Comparison of ENCODE assay signal across 8 mouse cellular contexts in the genomic region with DNA sequence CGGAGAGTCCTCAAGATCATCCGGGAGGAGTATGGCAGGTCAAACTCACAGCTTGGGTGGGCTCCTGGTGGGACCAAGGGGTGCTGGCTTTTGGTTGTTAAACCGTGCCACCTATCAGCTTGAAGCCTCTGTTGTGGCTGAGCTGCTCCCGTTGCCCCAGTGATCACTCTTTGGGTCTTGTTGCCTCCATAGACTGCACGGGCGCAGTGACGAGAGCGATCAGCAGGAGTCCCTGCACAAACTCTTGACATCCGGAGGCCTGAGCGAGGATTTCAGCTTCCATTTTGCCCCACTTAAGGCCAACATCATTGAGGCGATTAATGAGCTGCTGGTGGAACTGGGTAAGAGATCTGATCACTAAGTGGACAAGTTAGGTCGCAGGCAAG. TPM values are rescaled to one million over a fixed set of nuclear protein-coding genes. Genes with fewer than 3 reads are reported as not detected.
DNase-seq lines count a peak whose midpoint lies in the region; ATAC-seq and TF ChIP-seq lines count a peak whose summit lies in the region.

No protein-coding gene starts in this region.

- H3K9me3 ChIP-seq in ES-Bruce4 (replicated peaks; ENCODE audit: control insufficient read depth, insufficient read depth, low read length, poor library complexity, severe bottlenecking), result no peaks in the 10 kb centered on the region
- no peaks in the 10 kb centered on the region for H3K9me3 ChIP-seq in embryonic facial prominence, embryonic 12.5 days
- H3K9me3 ChIP-seq in intestine, embryonic 14.5 days (ENCODE audit: control insufficient read depth, low read length), result no peaks in the 10 kb centered on the region

- H3K27ac ChIP-seq in ES-Bruce4 (ENCODE audit: insufficient read depth, low read length), result no peak overlapping the region
- peak overlapping the region; percentile 64; the same call in 1 of the 2 replicates for H3K27ac ChIP-seq in embryonic facial prominence, embryonic 12.5 days
- H3K27ac ChIP-seq in intestine, embryonic 14.5 days (ENCODE audit: low read depth), result peak overlapping the region; percentile 54; the same call in 1 of the 2 replicates

- TF ChIP-seq CTCF in ES-Bruce4 (IDR thresholded peaks at IDR 0.05; ENCODE audit: low read depth, low read length), result no peak

- no peak for TF ChIP-seq EP300 in ES-Bruce4 (IDR thresholded peaks at IDR 0.05; ENCODE audit: insufficient read depth, low read depth, low read length)

- WGBS in embryonic facial prominence, embryonic 12.5 days, result 3% methylated on average over 12 of the region's 12 CpGs
- 2% methylated on average over 12 of the region's 12 CpGs for WGBS in intestine, embryonic 14.5 days

- H3K4me3 ChIP-seq in ES-Bruce4 (ENCODE audit: low read depth, low read length), result peak overlapping the region; percentile 88
- H3K4me3 ChIP-seq in embryonic facial prominence, embryonic 12.5 days, result peak overlapping the region; percentile 81
- H3K4me3 ChIP-seq in intestine, embryonic 14.5 days (ENCODE audit: low read depth, low read length), result peak overlapping the region; percentile 81

- H3K4me1 ChIP-seq in ES-Bruce4 (ENCODE audit: control insufficient read depth, insufficient read depth, low read length), result no peaks in the 10 kb centered on the region
- peaks cover 20% of the 10 kb centered on the region for H3K4me1 ChIP-seq in embryonic facial prominence, embryonic 12.5 days
- peaks cover 18% of the 10 kb centered on the region for H3K4me1 ChIP-seq in intestine, embryonic 14.5 days (replicated peaks; ENCODE audit: control insufficient read depth, insufficient read depth, low read length)

- ATAC-seq in embryonic facial prominence, embryonic 12.5 days (ENCODE audit: insufficient number of reproducible peaks, insufficient read depth, low FRiP score, low TSS enrichment), result no peak
- ATAC-seq in intestine, embryonic 14.5 days (replicated peaks; ENCODE audit: low FRiP score, low TSS enrichment, low read depth), result 0 out of 2 replicates have a peak, but pooled peaks have one; percentile 9
- ATAC-seq in megakaryocyte-erythroid progenitor cell, adult 5-6 weeks (replicated peaks; ENCODE audit: low FRiP score, low TSS enrichment, poor library complexity, severe bottlenecking), result peak; percentile 53

- peak; percentile 94 for DNase-seq in heart, adult 11 months
- DNase-seq in heart, postnatal 4 days, result no peak
- no peak for DNase-seq in intestine, embryonic 14.5 days (ENCODE audit: low spot score)
- peak; percentile 46 to 57 for DNase-seq in thymus, postnatal 36 days
- no peak for DNase-seq in ovary, postnatal 14 days (ENCODE audit: low spot score)

- peak overlapping the region; percentile 72 for H3K9ac ChIP-seq in ES-Bruce4 (ENCODE audit: low read depth, poor library complexity, severe bottlenecking)
- peak overlapping the region; percentile 75 for H3K9ac ChIP-seq in embryonic facial prominence, embryonic 12.5 days
- H3K9ac ChIP-seq in intestine, embryonic 14.5 days (ENCODE audit: low read length), result peak overlapping the region; percentile 69

- H3K36me3 ChIP-seq in ES-Bruce4 (ENCODE audit: control insufficient read depth, insufficient read depth, low read length, poor library complexity, severe bottlenecking), result peaks cover 11% of the 10 kb centered on the region
- peaks cover 41% of the 10 kb centered on the region for H3K36me3 ChIP-seq in embryonic facial prominence, embryonic 12.5 days
- H3K36me3 ChIP-seq in intestine, embryonic 14.5 days (ENCODE audit: control insufficient read depth, insufficient read depth, low read length), result peaks cover 41% of the 10 kb centered on the region

- peak overlapping the region; percentile 90 for H3K4me2 ChIP-seq in embryonic facial prominence, embryonic 12.5 days (replicated peaks)
- peak overlapping the region; percentile 88 for H3K4me2 ChIP-seq in intestine, embryonic 14.5 days (ENCODE audit: low read length)

- no peaks in the 10 kb centered on the region for H3K27me3 ChIP-seq in ES-Bruce4 (ENCODE audit: control insufficient read depth, insufficient read depth, low read length, poor library complexity, severe bottlenecking)
- H3K27me3 ChIP-seq in embryonic facial prominence, embryonic 12.5 days, result no peaks in the 10 kb centered on the region
- no peaks in the 10 kb centered on the region for H3K27me3 ChIP-seq in intestine, embryonic 14.5 days (replicated peaks; ENCODE audit: control insufficient read depth, insufficient read depth, low read length)

- TF ChIP-seq POLR2A in ES-Bruce4 (IDR thresholded peaks at IDR 0.05; ENCODE audit: insufficient read depth, low read length), result no peak

RNA-seq across cellular contexts. Expression of a gene that starts 0.6 kb away (rescaled TPM):
- 10 to 100 TPM; 55.0 to 55.9 TPM for total RNA-seq in heart, postnatal 4 days (2021)
- polyA plus RNA-seq in ES-Bruce4 (2011; ENCODE audit: insufficient read depth, insufficient read length, low read depth, missing spikeins), result 58.0 and 71.6 TPM in 2 replicates
- 79.0 and 88.2 TPM in 2 replicates for polyA plus RNA-seq in embryonic facial prominence, embryonic 12.5 days (2016; fragmentation: Nextera tagmentation; extraction: Ambion mirVana)
- polyA plus RNA-seq in intestine, embryonic 14.5 days (2014; fragmentation: Nextera tagmentation; extraction: Ambion mirVana), result 83.5 and 86.2 TPM in 2 replicates
- total RNA-seq in megakaryocyte-erythroid progenitor cell, adult 5-6 weeks (2014; fragmentation: Nextera tagmentation), result 95.6 and 101 TPM in 2 replicates
- total RNA-seq in megakaryocyte-erythroid progenitor cell, adult 5-6 weeks (2017), result 64.2 and 72.2 TPM in 2 replicates

RNA-seq across cellular contexts. Expression of a gene that starts 42.3 kb away (rescaled TPM):
- total RNA-seq in heart, postnatal 4 days (2021), result 1 to 10 TPM; 3.7 to 4.9 TPM
- 5.5 and 5.8 TPM in 2 replicates for polyA plus RNA-seq in ES-Bruce4 (2011; ENCODE audit: insufficient read depth, insufficient read length, low read depth, missing spikeins)
- 15.4 and 19.1 TPM in 2 replicates for polyA plus RNA-seq in embryonic facial prominence, embryonic 12.5 days (2016; fragmentation: Nextera tagmentation; extraction: Ambion mirVana)
- 19.2 and 20.4 TPM in 2 replicates for polyA plus RNA-seq in intestine, embryonic 14.5 days (2014; fragmentation: Nextera tagmentation; extraction: Ambion mirVana)
- total RNA-seq in megakaryocyte-erythroid progenitor cell, adult 5-6 weeks (2014; fragmentation: Nextera tagmentation), result not detected in 2 replicates
- not detected in 2 replicates for total RNA-seq in megakaryocyte-erythroid progenitor cell, adult 5-6 weeks (2017)

RNA-seq across cellular contexts. Expression of a gene that starts 50.5 kb away (rescaled TPM):
- 1 to 10 TPM; 6.9 to 8.7 TPM for total RNA-seq in heart, postnatal 4 days (2021)
- 13.1 and 15.7 TPM in 2 replicates for polyA plus RNA-seq in ES-Bruce4 (2011; ENCODE audit: insufficient read depth, insufficient read length, low read depth, missing spikeins)
- 10.1 and 11.0 TPM in 2 replicates for polyA plus RNA-seq in embryonic facial prominence, embryonic 12.5 days (2016; fragmentation: Nextera tagmentation; extraction: Ambion mirVana)
- polyA plus RNA-seq in intestine, embryonic 14.5 days (2014; fragmentation: Nextera tagmentation; extraction: Ambion mirVana), result 8.6 and 9.3 TPM in 2 replicates
- total RNA-seq in megakaryocyte-erythroid progenitor cell, adult 5-6 weeks (2014; fragmentation: Nextera tagmentation), result 11.1 and 13.9 TPM in 2 replicates
- total RNA-seq in megakaryocyte-erythroid progenitor cell, adult 5-6 weeks (2017), result 6.8 and 12.3 TPM in 2 replicates

Comparison
In these comparisons a context has a peak if more than half of its experiments do, and no peak if none do; other contexts are left out.
1. DNase-seq: peak in heart, adult 11 months (single experiment) and thymus, postnatal 36 days (2 of 2); none in heart, postnatal 4 days (single experiment), intestine, embryonic 14.5 days (single experiment) and ovary, postnatal 14 days (single experiment).
2. Peak in every context shown above with its lines, with median percentiles within 50 percentile points of each other: H3K4me3 ChIP-seq and H3K9ac ChIP-seq.